Mouse (Mus musculus): ENCODE measurements around the gene Rpl23.

Rpl23 gene

GRCm38 (mm10) chr11:97813746-97814515 lies 31.7 kb upstream of the Rpl23 start:
- DNase-seq (ENCODE audit: low spot score in 2 of 2): no peak

- DNase-seq (ENCODE audit: low spot score in 2 of 2): no peak
Measured at GRCm38 (mm10) chr11:97813085-97813484, 30.8 kb upstream of the Rpl23 start.

- no peak for DNase-seq (ENCODE audit: low spot score in 2 of 2)
Measured at GRCm38 (mm10) chr11:97812491-97812921, 30.3 kb upstream of the Rpl23 start.

- no peak for DNase-seq (ENCODE audit: low spot score in 2 of 2)
Measured at GRCm38 (mm10) chr11:97811569-97812362, 29.5 kb upstream of the Rpl23 start.

GRCm38 (mm10) chr11:97810970-97811369 lies 28.7 kb upstream of the Rpl23 start:
- no peak for DNase-seq (ENCODE audit: low spot score in 2 of 2)

- DNase-seq (ENCODE audit: low spot score in 2 of 2): no peak
Measured at GRCm38 (mm10) chr11:97810356-97810755, 28.1 kb upstream of the Rpl23 start.

GRCm38 (mm10) chr11:97809235-97810121 lies 27.2 kb upstream of the Rpl23 start:
- DNase-seq (ENCODE audit: low spot score in 2 of 2): no peak

GRCm38 (mm10) chr11:97808621-97809234 lies 26.5 kb upstream of the Rpl23 start:
- DNase-seq (ENCODE audit: low spot score in 2 of 2): no peak

GRCm38 (mm10) chr11:97808093-97808492 lies 25.9 kb upstream of the Rpl23 start:
- peak; percentile 50 to 66 for DNase-seq (ENCODE audit: low spot score in 2 of 2)

- no peak for DNase-seq (ENCODE audit: low spot score in 2 of 2)
Measured at GRCm38 (mm10) chr11:97807626-97808025, 25.4 kb upstream of the Rpl23 start.

- DNase-seq (ENCODE audit: low spot score in 2 of 2): no peak
Measured at GRCm38 (mm10) chr11:97806613-97806964, 24.4 kb upstream of the Rpl23 start.

GRCm38 (mm10) chr11:97805662-97806612 lies 23.7 kb upstream of the Rpl23 start:
- DNase-seq (ENCODE audit: low spot score in 2 of 2): no peak

GRCm38 (mm10) chr11:97804841-97805661 lies 22.8 kb upstream of the Rpl23 start:
- no peak for DNase-seq (ENCODE audit: low spot score in 2 of 2)

GRCm38 (mm10) chr11:97803847-97804246 lies 21.6 kb upstream of the Rpl23 start:
- no peak for DNase-seq (ENCODE audit: low spot score in 2 of 2)

- DNase-seq (ENCODE audit: low spot score in 2 of 2): no peak
Measured at GRCm38 (mm10) chr11:97802495-97802894, 20.3 kb upstream of the Rpl23 start.

- DNase-seq (ENCODE audit: low spot score in 2 of 2): no peak
Measured at GRCm38 (mm10) chr11:97802194-97802470, 19.9 kb upstream of the Rpl23 start.

GRCm38 (mm10) chr11:97801409-97802193 lies 19.4 kb upstream of the Rpl23 start:
- DNase-seq (ENCODE audit: low spot score in 2 of 2): no peak

GRCm38 (mm10) chr11:97800691-97801408 lies 18.6 kb upstream of the Rpl23 start:
- DNase-seq (ENCODE audit: low spot score in 2 of 2): peak; percentile 29

Measured in thymus, postnatal 10 days (tissue).